Mouse (Mus musculus): ENCODE results near the gene Asna1.

The Asna1 gene

GRCm38 (mm10) chr8:85035165-85035727 is 10.2 kb upstream of the Asna1 start:
- DNase-seq (ENCODE audit: low read depth, low spot score) = no peak

- no peak for DNase-seq (ENCODE audit: low read depth, low spot score)
Measured at GRCm38 (mm10) chr8:85034764-85035163, 9.7 kb upstream of the Asna1 start.

- DNase-seq (ENCODE audit: low read depth, low spot score) = no peak
Measured at GRCm38 (mm10) chr8:85033867-85034266, 8.8 kb upstream of the Asna1 start.

GRCm38 (mm10) chr8:85032622-85033311 is 7.7 kb upstream of the Asna1 start:
- DNase-seq (ENCODE audit: low read depth, low spot score) = peak; percentile 50

- no peak for DNase-seq (ENCODE audit: low read depth, low spot score)
Measured at GRCm38 (mm10) chr8:85029271-85029670, 4.2 kb upstream of the Asna1 start.

GRCm38 (mm10) chr8:85027922-85028321 is 2.8 kb upstream of the Asna1 start:
- DNase-seq (ENCODE audit: low read depth, low spot score) = peak; percentile 52

- peak; percentile 48 for DNase-seq (ENCODE audit: low read depth, low spot score)
Measured at GRCm38 (mm10) chr8:85027516-85027855, 2.4 kb upstream of the Asna1 start.

- peak; percentile 99 for DNase-seq (ENCODE audit: low read depth, low spot score)
Measured at GRCm38 (mm10) chr8:85026670-85027515, 1.8 kb upstream of the Asna1 start, which contains the start of gene Trir. Gene Trir, plus strand, starts transcription at chr8:85026823.

- DNase-seq (ENCODE audit: low read depth, low spot score) = no peak
Measured at GRCm38 (mm10) chr8:85023846-85024245, 1.2 kb downstream of the Asna1 start.

GRCm38 (mm10) chr8:85021514-85022055 is 3.5 kb downstream of the Asna1 start:
- no peak for DNase-seq (ENCODE audit: low read depth, low spot score)

- no peak for DNase-seq (ENCODE audit: low read depth, low spot score)
Measured at GRCm38 (mm10) chr8:85017209-85017608, 7.9 kb downstream of the Asna1 start.

GRCm38 (mm10) chr8:85016724-85017123 is 8.4 kb downstream of the Asna1 start:
- no peak for DNase-seq (ENCODE audit: low read depth, low spot score)

GRCm38 (mm10) chr8:85014431-85014830 is 10.7 kb downstream of the Asna1 start, which contains the start of gene Best2:
Gene Best2, minus strand, starts transcription at chr8:85014531.
- no peak for DNase-seq (ENCODE audit: low read depth, low spot score)

- no peak for DNase-seq (ENCODE audit: low read depth, low spot score)
Measured at GRCm38 (mm10) chr8:85013230-85013840, 11.7 kb downstream of the Asna1 start.

- DNase-seq (ENCODE audit: low read depth, low spot score) = no peak
Measured at GRCm38 (mm10) chr8:85011242-85011641, 13.8 kb downstream of the Asna1 start.

GRCm38 (mm10) chr8:85007686-85008085 is 17.4 kb downstream of the Asna1 start:
- no peak for DNase-seq (ENCODE audit: low read depth, low spot score)

- peak; percentile 94 for DNase-seq (ENCODE audit: low read depth, low spot score)
Measured at GRCm38 (mm10) chr8:84997649-84998295, 27.3 kb downstream of the Asna1 start.

GRCm38 (mm10) chr8:84996978-84997377 is 28.1 kb downstream of the Asna1 start:
- no peak for DNase-seq (ENCODE audit: low read depth, low spot score)

GRCm38 (mm10) chr8:84995680-84996079 is 29.4 kb downstream of the Asna1 start:
- DNase-seq (ENCODE audit: low read depth, low spot score) = no peak

GRCm38 (mm10) chr8:84994375-84994774 is 30.7 kb downstream of the Asna1 start:
- DNase-seq (ENCODE audit: low read depth, low spot score) = no peak

- no peak for DNase-seq (ENCODE audit: low read depth, low spot score)
Measured at GRCm38 (mm10) chr8:84990836-84991235, 34.2 kb downstream of the Asna1 start.

Data from 3T3-L1 (cell line).